Mouse (Mus musculus) midbrain, embryonic 16.5 days (tissue): Measurements from ENCODE around the gene Tmc8. TPM values are rescaled to one million over a fixed set of nuclear protein-coding genes. Genes with fewer than 3 reads are reported as not detected.

ENCODE experiments used
- ATAC-seq: fragments of 200-750 bp; cut with Nextera tagmentation; 2 replicates; pipeline ENCODE4 v1.8.0; 2017; ENCODE audit warnings: moderate TSS enrichment
- H3K27ac ChIP-seq: fragments of 300-500 bp; sonication (generic); 2 replicates; pipeline ENCODE4 v1.5.1; 2014; ENCODE audit warnings: mild to moderate bottlenecking, low read length, mixed read lengths
- H3K27me3 ChIP-seq: fragments of 300-500 bp; sonication (generic); 2 replicates; pipeline ENCODE4 v1.6.1; 2014; ENCODE audit warnings: low read depth, low read length, mixed read lengths; ENCODE audit not compliant: control insufficient read depth, insufficient read depth
- H3K36me3 ChIP-seq: fragments of 300-500 bp; sonication (generic); 2 replicates; pipeline ENCODE4 v1.6.1; 2014; ENCODE audit warnings: mild to moderate bottlenecking, low read length, moderate library complexity, mixed read lengths; ENCODE audit not compliant: control insufficient read depth, insufficient read depth
- H3K4me1 ChIP-seq: fragments of 300-500 bp; sonication (generic); 2 replicates; pipeline ENCODE4 v1.6.1; 2014; ENCODE audit warnings: mild to moderate bottlenecking, low read length, mixed read lengths; ENCODE audit not compliant: control insufficient read depth, insufficient read depth
- H3K4me2 ChIP-seq: fragments of 300-500 bp; sonication (generic); 2 replicates; pipeline ENCODE4 v1.6.1; 2014; ENCODE audit warnings: mild to moderate bottlenecking, low read length, mixed read lengths
- H3K4me3 ChIP-seq: fragments of 300-500 bp; sonication (generic); 2 replicates; pipeline ENCODE4 v1.5.1; 2014; ENCODE audit warnings: low read depth, mild to moderate bottlenecking, low read length, moderate library complexity, mixed read lengths
- H3K9ac ChIP-seq: fragments of 300-500 bp; sonication (generic); 2 replicates; pipeline ENCODE4 v1.6.1; 2014; ENCODE audit warnings: low read depth, low read length, mixed read lengths
- H3K9me3 ChIP-seq: fragments of 300-500 bp; sonication (generic); replicated peaks from 2 replicates; pipeline ENCODE4 v1.6.1; 2014; ENCODE audit warnings: mild to moderate bottlenecking, low read length, mixed read lengths; ENCODE audit not compliant: control insufficient read depth, poor library complexity, severe bottlenecking
- WGBS: fragments of 180-500 bp; shearing (Covaris S2); extraction: QIAGEN DNeasy Blood & Tissue Kit; methylation state at CpG from one replicate; pipeline ENCODE4 v1.1.7; 2014; 5-methylcytosine and 5-hydroxymethylcytosine counted together
- polyA plus RNA-seq: library from polyadenylated mRNA; unstranded; fragments of >200 nt; fragmentation: Nextera tagmentation; extraction: Ambion mirVana; gene quantifications from 2 replicates; pipeline ENCODE4 v1.2.1, GENCODE M21; 2015

Tmc8 gene
- polyA plus RNA-seq, 1 experiment from 2014 or later: 0.73 TPM

DNA sequence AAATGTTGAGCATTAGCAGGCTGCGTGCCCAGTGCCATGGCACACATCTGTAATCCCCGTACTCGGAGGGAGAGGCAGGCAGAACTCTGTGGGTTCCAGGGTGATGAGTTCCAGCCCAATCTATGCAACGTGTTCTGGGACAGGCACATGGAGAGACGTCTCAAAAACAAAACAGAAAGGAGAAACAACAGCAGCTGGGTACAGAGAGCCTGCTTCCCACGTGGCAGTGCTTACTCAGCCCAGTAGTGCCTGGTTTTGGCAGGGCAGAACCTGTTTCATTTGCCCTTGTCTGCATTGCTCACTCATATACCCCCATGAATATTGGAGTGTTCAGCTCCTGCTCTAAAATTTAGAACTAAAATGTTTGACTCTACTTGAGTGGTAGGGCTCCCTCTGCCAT is 30.3 kb upstream of the Tmc8 start:
- no peak overlapping the region for H3K9ac ChIP-seq
- H3K4me2 ChIP-seq: no peak overlapping the region
- H3K4me3 ChIP-seq: no peak overlapping the region
- no peaks in the 10 kb centered on the region for H3K9me3 ChIP-seq
- WGBS: 93% methylated on average over 6 of the region's 6 CpGs
- H3K4me1 ChIP-seq: no peaks in the 10 kb centered on the region
- peaks cover 66% of the 10 kb centered on the region for H3K36me3 ChIP-seq
- no peaks in the 10 kb centered on the region for H3K27me3 ChIP-seq
- no peak overlapping the region for H3K27ac ChIP-seq
- no peak for ATAC-seq

DNA sequence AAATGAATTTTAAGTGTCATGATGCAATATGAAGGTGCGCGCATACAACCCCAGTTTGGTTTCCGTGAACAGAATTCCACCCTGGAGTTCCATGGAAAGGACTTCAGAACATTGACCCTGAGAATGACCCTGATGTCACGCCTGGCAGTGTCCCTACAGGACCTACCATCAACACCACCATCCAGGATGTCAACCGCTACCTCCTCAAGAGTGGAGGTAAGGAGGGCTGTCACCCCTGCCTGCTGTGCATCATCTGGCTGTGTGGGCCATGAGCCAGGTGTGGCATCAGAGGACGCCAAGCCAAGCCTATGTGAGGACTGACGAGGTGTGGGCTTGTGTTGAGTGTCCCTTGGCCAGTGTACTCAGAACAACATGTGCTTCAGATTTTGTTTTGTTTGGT is 26.0 kb upstream of the Tmc8 start:
- H3K4me1 ChIP-seq: no peaks in the 10 kb centered on the region
- no peak overlapping the region for H3K9ac ChIP-seq
- peaks cover 70% of the 10 kb centered on the region for H3K36me3 ChIP-seq
- 96% methylated on average over 7 of the region's 7 CpGs for WGBS
- no peak for ATAC-seq
- H3K4me2 ChIP-seq: no peak overlapping the region
- no peaks in the 10 kb centered on the region for H3K27me3 ChIP-seq
- no peak overlapping the region for H3K27ac ChIP-seq
- H3K9me3 ChIP-seq: no peaks in the 10 kb centered on the region
- no peak overlapping the region for H3K4me3 ChIP-seq

DNA sequence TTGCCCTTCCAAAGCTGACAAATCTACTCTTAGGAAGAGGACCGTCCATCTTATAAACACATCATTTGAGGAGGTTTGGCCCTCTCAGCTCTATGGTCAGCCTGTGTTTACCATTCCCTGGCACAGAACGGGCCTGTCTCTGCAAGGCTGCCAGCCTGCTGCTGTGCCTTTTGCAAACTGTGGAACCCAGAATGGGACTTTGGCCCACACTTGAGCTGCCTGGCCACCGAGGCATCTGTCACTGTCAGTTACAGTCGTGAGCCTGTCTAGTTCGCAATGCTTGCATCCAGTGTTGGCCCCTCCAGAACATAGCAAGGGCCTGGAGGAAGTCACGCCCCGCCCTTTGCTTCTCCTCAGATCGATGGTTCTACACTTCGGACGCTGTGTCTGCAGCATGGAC is 22.6 kb upstream of the Tmc8 start:
- no peaks in the 10 kb centered on the region for H3K27me3 ChIP-seq
- H3K4me1 ChIP-seq: no peaks in the 10 kb centered on the region
- WGBS: 95% methylated on average over 10 of the region's 10 CpGs
- H3K9me3 ChIP-seq: no peaks in the 10 kb centered on the region
- no peak overlapping the region for H3K27ac ChIP-seq
- no peak overlapping the region for H3K4me2 ChIP-seq
- peaks cover 71% of the 10 kb centered on the region for H3K36me3 ChIP-seq
- no peak overlapping the region for H3K4me3 ChIP-seq
- no peak for ATAC-seq
- no peak overlapping the region for H3K9ac ChIP-seq

DNA sequence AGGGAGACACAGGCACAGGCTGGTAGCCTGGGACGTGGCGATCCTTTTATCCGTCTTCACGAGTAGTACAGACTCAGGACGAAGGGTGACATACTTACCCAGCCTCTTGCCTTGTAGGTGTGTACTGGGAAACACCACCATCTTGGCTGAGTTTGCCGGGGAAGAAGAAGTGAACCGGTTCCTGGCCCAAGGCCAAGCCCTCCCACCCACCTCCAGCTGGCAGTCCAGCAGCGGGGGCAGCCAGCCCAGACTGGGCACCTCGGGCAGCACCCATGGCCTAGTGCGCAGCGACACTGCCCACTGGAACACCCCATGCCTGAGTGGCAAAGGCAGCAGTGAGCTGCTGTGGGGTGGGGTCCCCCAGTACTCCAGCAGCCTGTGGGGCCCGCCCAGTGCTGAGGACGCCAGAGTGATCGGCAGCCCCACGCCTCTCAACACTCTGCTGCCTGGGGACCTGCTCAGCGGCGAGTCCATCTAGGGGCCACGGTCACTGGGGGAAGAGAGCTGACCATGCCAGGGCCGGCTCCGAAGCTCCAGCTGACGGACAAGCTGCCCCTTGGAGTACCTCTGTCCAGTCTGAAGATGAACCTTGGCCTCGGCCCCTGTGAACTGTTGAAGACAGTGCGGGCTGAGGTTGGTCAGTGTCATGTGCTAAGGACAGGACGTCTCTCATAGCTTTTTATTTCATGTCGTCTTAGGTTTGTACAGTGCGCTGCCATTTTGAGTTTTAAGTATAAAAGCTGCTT is 21.3 kb upstream of the Tmc8 start:
- Histone ChIP-seq H3K9ac (no peak overlapping the region), H3K9me3 (no peaks in the 10 kb centered on the region), H3K36me3 (peaks cover 70% of the 10 kb centered on the region), H3K27me3 (no peaks in the 10 kb centered on the region), H3K4me1 (no peaks in the 10 kb centered on the region), H3K4me3 (no peak overlapping the region), H3K4me2 (no peak overlapping the region), H3K27ac (no peak overlapping the region)
- no peak for ATAC-seq
- 88% methylated on average over 26 of the region's 26 CpGs for WGBS

DNA sequence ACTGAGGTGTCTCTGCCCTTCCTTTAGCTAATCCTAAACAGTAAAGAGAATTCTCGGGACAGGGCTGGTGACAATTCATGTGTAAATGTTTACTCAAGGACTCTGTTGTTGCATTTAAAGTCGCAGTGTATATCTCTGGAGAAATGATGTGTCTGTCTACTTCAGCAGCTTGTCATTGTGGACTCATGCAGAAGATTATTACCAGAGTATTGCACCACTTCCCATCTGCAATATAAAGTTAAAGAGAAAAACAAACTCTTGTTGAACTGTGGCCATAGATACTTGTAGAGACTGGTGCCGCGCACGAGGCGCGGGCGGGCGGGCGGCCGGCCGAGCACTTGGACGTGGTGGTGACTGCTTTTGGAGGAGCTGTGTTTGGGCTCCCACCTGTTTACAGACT is 20.1 kb upstream of the Tmc8 start:
- 90% methylated on average over 13 of the region's 13 CpGs for WGBS
- H3K4me3 ChIP-seq: no peak overlapping the region
- H3K4me2 ChIP-seq: no peak overlapping the region
- H3K27ac ChIP-seq: no peak overlapping the region
- no peaks in the 10 kb centered on the region for H3K27me3 ChIP-seq
- H3K9ac ChIP-seq: no peak overlapping the region
- no peak for ATAC-seq
- no peaks in the 10 kb centered on the region for H3K9me3 ChIP-seq
- peaks cover 59% of the 10 kb centered on the region for H3K36me3 ChIP-seq
- no peaks in the 10 kb centered on the region for H3K4me1 ChIP-seq

DNA sequence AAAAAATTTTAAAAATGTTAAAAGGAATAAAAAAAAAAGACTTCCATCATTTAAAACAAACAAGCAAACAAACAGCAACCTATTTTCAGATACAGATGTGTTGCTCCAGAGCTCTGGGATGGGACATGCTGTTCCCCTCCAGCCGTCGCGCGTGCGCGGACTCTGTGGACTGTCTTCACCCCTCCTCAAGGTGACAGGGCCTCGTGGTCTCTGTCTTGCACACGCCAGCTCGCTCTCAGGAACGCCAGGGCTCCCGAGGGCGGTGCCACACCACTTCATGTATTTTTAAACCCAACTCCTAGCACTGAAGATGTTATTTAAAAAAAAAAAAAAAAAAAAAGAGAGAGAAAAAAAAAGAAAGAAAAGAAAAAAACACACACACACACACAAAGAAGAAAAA is 19.6 kb upstream of the Tmc8 start:
- 92% methylated on average over 12 of the region's 12 CpGs for WGBS
- Histone ChIP-seq H3K27ac (no peak overlapping the region), H3K27me3 (no peaks in the 10 kb centered on the region), H3K4me1 (no peaks in the 10 kb centered on the region), H3K4me3 (no peak overlapping the region), H3K4me2 (no peak overlapping the region), H3K9me3 (no peaks in the 10 kb centered on the region), H3K9ac (no peak overlapping the region), H3K36me3 (peaks cover 58% of the 10 kb centered on the region)
- no peak for ATAC-seq

DNA sequence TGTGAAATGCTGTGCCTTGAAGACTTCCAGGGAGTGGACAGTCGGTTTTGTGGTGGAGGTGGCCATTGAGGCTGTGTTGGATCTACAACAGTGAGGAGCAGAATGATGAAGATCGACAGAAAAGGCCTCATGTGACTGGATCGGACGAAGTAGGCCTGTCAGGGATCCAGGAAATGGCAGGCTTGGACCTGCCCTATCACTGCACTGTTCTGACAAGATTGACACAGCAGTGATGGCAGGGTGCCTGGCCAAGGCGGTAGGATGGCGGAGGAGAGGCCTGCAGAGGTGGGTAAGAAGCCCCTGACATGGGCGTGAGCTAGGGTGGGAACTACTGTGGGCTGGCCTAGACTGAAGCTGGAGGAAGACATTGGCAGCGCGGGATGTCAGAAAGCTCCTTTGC is 17.6 kb upstream of the Tmc8 start:
- H3K4me3 ChIP-seq: no peak overlapping the region
- no peaks in the 10 kb centered on the region for H3K4me1 ChIP-seq
- ATAC-seq: no peak
- H3K27me3 ChIP-seq: no peaks in the 10 kb centered on the region
- no peak overlapping the region for H3K27ac ChIP-seq
- no peak overlapping the region for H3K9ac ChIP-seq
- no peak overlapping the region for H3K4me2 ChIP-seq
- H3K9me3 ChIP-seq: no peaks in the 10 kb centered on the region
- 93% methylated on average over 9 of the region's 9 CpGs for WGBS
- peaks cover 41% of the 10 kb centered on the region for H3K36me3 ChIP-seq

DNA sequence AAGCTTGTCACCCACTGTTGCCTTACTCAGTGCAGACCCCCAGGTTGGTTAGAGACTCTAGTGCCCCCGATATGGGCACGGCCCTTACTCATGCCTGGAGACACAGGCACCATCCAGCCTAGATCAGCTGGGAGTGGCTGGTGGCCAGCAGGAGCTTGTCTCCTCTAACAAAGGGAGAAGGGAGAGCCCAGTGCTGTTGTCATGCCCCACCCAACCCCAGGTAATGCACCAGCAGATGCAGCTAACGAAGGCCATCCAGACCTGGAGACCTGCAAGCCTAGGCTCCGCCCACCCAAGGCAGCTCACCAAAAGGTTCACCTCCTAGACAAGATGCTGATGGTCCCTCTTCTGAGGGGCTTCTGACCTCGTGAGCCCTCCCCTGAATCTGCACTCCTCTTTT is 16.5 kb upstream of the Tmc8 start:
- peaks cover 30% of the 10 kb centered on the region for H3K36me3 ChIP-seq
- no peak overlapping the region for H3K4me3 ChIP-seq
- no peak for ATAC-seq
- no peak overlapping the region for H3K9ac ChIP-seq
- no peaks in the 10 kb centered on the region for H3K4me1 ChIP-seq
- WGBS: 93% methylated on average over 5 of the region's 5 CpGs
- no peaks in the 10 kb centered on the region for H3K27me3 ChIP-seq
- H3K27ac ChIP-seq: no peak overlapping the region
- no peaks in the 10 kb centered on the region for H3K9me3 ChIP-seq
- no peak overlapping the region for H3K4me2 ChIP-seq

DNA sequence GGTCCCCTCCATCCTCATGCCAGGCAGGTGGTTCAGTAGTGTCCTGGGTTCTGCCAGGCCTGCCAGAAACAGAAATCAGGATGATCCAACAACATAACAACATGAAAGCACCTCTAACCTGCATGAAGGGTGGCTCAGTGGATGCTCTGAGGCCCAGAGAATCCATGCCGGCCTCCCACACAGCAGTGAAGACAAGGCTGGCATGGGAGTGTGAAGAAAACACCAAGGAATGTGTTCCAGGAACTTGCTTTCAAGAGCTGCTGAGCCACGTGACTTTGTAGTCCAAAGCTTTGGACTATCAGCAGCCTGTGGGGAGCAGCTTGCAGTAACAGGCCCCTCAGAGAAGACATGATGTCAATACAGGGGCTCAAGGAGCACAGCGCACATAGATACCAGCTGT is 15.6 kb upstream of the Tmc8 start:
- 90% methylated on average over 3 of the region's 3 CpGs for WGBS

More for the DNA sequence above, 15.6 kb upstream of the Tmc8 start:
- Histone ChIP-seq H3K27ac (no peak overlapping the region), H3K9ac (no peak overlapping the region), H3K27me3 (no peaks in the 10 kb centered on the region), H3K4me1 (no peaks in the 10 kb centered on the region), H3K4me3 (no peak overlapping the region), H3K9me3 (no peaks in the 10 kb centered on the region), H3K36me3 (peaks cover 23% of the 10 kb centered on the region), H3K4me2 (no peak overlapping the region)
- no peak for ATAC-seq
